11 mouse cellular contexts compared by ENCODE assay signal in the genomic region with DNA sequence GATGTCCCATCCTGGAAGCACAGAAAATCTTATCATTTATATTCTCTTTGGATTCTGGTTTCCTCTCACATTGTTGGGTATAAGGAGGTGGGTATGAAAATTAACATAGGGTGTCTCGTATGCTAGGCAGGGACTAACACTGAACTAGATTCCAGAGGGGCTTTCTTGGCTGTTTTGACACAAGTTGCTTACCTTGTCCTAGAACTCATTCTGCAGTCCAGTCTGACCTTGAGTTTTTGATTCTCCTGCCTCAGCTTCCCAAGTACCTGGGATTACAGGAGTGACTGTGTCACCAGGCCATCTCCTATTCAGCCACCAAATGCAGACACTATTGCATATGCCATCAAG. TPM values are rescaled to one million over a fixed set of nuclear protein-coding genes. Genes with fewer than 3 reads are reported as not detected.
DNase-seq lines count a peak whose midpoint lies in the region; ATAC-seq and TF ChIP-seq lines count a peak whose summit lies in the region.
"Had no signal": no experiment of that assay in that cellular context is flagged by ENCODE, and none has a peak within 500 bp of the region (broad histone marks: within the 10 kb centered on the region; RNA-seq: fewer than 3 reads in every experiment).

No protein-coding gene starts in this region.

- DNase-seq in hindbrain, embryonic 11.5 days (ENCODE audit: low spot score): no peak
- DNase-seq in CH12.LX (ENCODE audit: extremely low read depth): no peak
- peak; percentile 53 for DNase-seq in MEL (ENCODE audit: low read depth, low spot score)
- DNase-seq in adrenal gland, postnatal 14 days: no peak
- DNase-seq in gastrocnemius, postnatal 10 days: no peak
- DNase-seq: cerebellum, postnatal 10 days had no signal

- H3K9me3 ChIP-seq in hindbrain, embryonic 16.5 days (ENCODE audit: control insufficient read depth, low read length): no peaks in the 10 kb centered on the region
- H3K9me3 ChIP-seq in hindbrain, embryonic 11.5 days (ENCODE audit: control insufficient read depth, low read length): no peaks in the 10 kb centered on the region
- H3K9me3 ChIP-seq in CH12.LX (replicated peaks; ENCODE audit: low read length) (peaks cover 2% of the 10 kb centered on the region), MEL (replicated peaks; ENCODE audit: insufficient read depth, low read length) (no peaks in the 10 kb centered on the region)
- H3K9me3 ChIP-seq in liver, embryonic 12.5 days (replicated peaks): no peaks in the 10 kb centered on the region
- H3K9me3 ChIP-seq: neural tube, embryonic 13.5 days had no signal

- 70% methylated on average over 1 of the region's 1 CpGs for WGBS in hindbrain, embryonic 16.5 days
- 73% methylated on average over 1 of the region's 1 CpGs for WGBS in hindbrain, embryonic 11.5 days
- WGBS in liver, embryonic 12.5 days (ENCODE audit: insufficient replicate concordance): 69% methylated on average over 1 of the region's 1 CpGs

- TF ChIP-seq POLR2A in CH12.LX (IDR thresholded peaks at IDR 0.05; ENCODE audit: low read depth, low read length) (no peak), MEL (IDR thresholded peaks at IDR 0.05; ENCODE audit: control insufficient read depth in 1 of 2, insufficient read depth in 1 of 2, low read depth in 1 of 2, low read length in 2 of 2, poor library complexity in 1 of 2) (no peak)

- TF ChIP-seq CTCF in CH12.LX (conservative IDR thresholded peaks at IDR 0.05 in 1 of 2, IDR thresholded peaks at IDR 0.05 in 1 of 2; ENCODE audit: low read depth in 2 of 2, low read length in 2 of 2): no peak
- TF ChIP-seq CTCF in MEL (IDR thresholded peaks at IDR 0.05 in 2 of 3, conservative IDR thresholded peaks at IDR 0.05 in 1 of 3; ENCODE audit: control insufficient read depth in 1 of 3, insufficient read depth in 1 of 3, low read depth in 2 of 3, low read length in 3 of 3, poor library complexity in 1 of 3, severe bottlenecking in 1 of 3): no peak

- peaks cover 19% of the 10 kb centered on the region for H3K4me1 ChIP-seq in hindbrain, embryonic 16.5 days (ENCODE audit: control insufficient read depth, insufficient read depth, low read depth, low read length)
- peaks cover 3% of the 10 kb centered on the region; the same call in 1 of the 2 replicates for H3K4me1 ChIP-seq in hindbrain, embryonic 11.5 days (replicated peaks; ENCODE audit: control insufficient read depth, insufficient read depth, low read length)
- peaks cover 4 to 29% of the 10 kb centered on the region in 2 experiments for H3K4me1 ChIP-seq in CH12.LX (ENCODE audit: control insufficient read depth in 1 of 2, insufficient read depth in 2 of 2)
- peaks cover 0 to 13% of the 10 kb centered on the region in 2 experiments; a peak in 2 of 4 replicates for H3K4me1 ChIP-seq in MEL (ENCODE audit: control insufficient read depth in 1 of 2, insufficient read depth in 2 of 2, low read length in 2 of 2)
- H3K4me1 ChIP-seq in liver, embryonic 12.5 days: peaks cover 74% of the 10 kb centered on the region

- H3K27ac ChIP-seq in hindbrain, embryonic 16.5 days (ENCODE audit: low read depth, low read length): no peak overlapping the region
- H3K27ac ChIP-seq in hindbrain, embryonic 11.5 days (ENCODE audit: low read depth, low read length): no peak overlapping the region
- no peak overlapping the region for H3K27ac ChIP-seq in CH12.LX (ENCODE audit: insufficient read depth, low read depth)
- peak overlapping the region; percentile 97 for H3K27ac ChIP-seq in MEL (ENCODE audit: control insufficient read depth, low read depth, low read length)
- peak overlapping the region; percentile 96 for H3K27ac ChIP-seq in liver, embryonic 12.5 days
- H3K27ac ChIP-seq: neural tube, embryonic 13.5 days had no signal

- ATAC-seq in hindbrain, embryonic 16.5 days: no peak
- no peak for ATAC-seq in hindbrain, embryonic 11.5 days (ENCODE audit: low FRiP score)
- ATAC-seq in liver, embryonic 12.5 days: no peak

- H3K27me3 ChIP-seq in hindbrain, embryonic 16.5 days (replicated peaks; ENCODE audit: control insufficient read depth, insufficient read depth, low read length): peaks cover 48% of the 10 kb centered on the region
- peaks cover 72% of the 10 kb centered on the region for H3K27me3 ChIP-seq in hindbrain, embryonic 11.5 days (ENCODE audit: control insufficient read depth, insufficient read depth, low read length)
- H3K27me3 ChIP-seq in CH12.LX (replicated peaks): peaks cover 55% of the 10 kb centered on the region
- no peaks in the 10 kb centered on the region for H3K27me3 ChIP-seq in MEL (ENCODE audit: control insufficient read depth in 1 of 2, insufficient read depth in 2 of 2, low read length in 2 of 2)
- H3K27me3 ChIP-seq in liver, embryonic 12.5 days (replicated peaks): peaks cover 28% of the 10 kb centered on the region

- H3K4me3 ChIP-seq in hindbrain, embryonic 16.5 days (ENCODE audit: low read length): no peak overlapping the region
- no peak overlapping the region for H3K4me3 ChIP-seq in hindbrain, embryonic 11.5 days (ENCODE audit: low read depth, low read length)
- H3K4me3 ChIP-seq in CH12.LX (replicated peaks in 1 of 3; ENCODE audit: low read depth in 2 of 3, low read length in 2 of 3, poor library complexity in 1 of 3): peak overlapping the region in 1 of 3 experiments; percentile 78
- peak overlapping the region; percentile 82 to 88 for H3K4me3 ChIP-seq in MEL (ENCODE audit: control insufficient read depth in 1 of 2, insufficient read depth in 1 of 2, low read depth in 2 of 2, low read length in 2 of 2)
- H3K4me3 ChIP-seq in liver, embryonic 12.5 days: peak overlapping the region; percentile 75

- dilution Hi-C loops in CH12.LX (cut with MboI; ENCODE audit: extremely low pct_ligation_motif_present, extremely low pct_unique_long_range_greater_than_20kb, low sequenced_read_pairs): no loop called here

- in situ Hi-C loops in CH12.LX (cut with MboI; ENCODE audit: low pct_ligation_motif_present, low pct_unique_long_range_greater_than_20kb, low sequenced_read_pairs): loop anchor here (25.0 kb wide), 1 partner anchor 493 kb away; no protein-coding TSS in a partner anchor

- no peak overlapping the region for H3K9ac ChIP-seq in hindbrain, embryonic 16.5 days (ENCODE audit: low read depth, low read length)
- H3K9ac ChIP-seq in hindbrain, embryonic 11.5 days (ENCODE audit: low read depth, low read length): no peak overlapping the region
- H3K9ac ChIP-seq in CH12.LX (ENCODE audit: insufficient read depth, low read depth) (peak overlapping the region; percentile 71), MEL (ENCODE audit: control insufficient read depth, low read depth, low read length, poor library complexity, severe bottlenecking) (peak overlapping the region; percentile 91)
- H3K9ac ChIP-seq in liver, embryonic 12.5 days: peak overlapping the region; percentile 92

- no peak for TF ChIP-seq RAD21 in CH12.LX (IDR thresholded peaks at IDR 0.05; ENCODE audit: low read depth, low read length)
- no peak for TF ChIP-seq RAD21 in MEL (IDR thresholded peaks at IDR 0.05; ENCODE audit: low read depth, low read length)

- TF ChIP-seq EP300 in CH12.LX (IDR thresholded peaks at IDR 0.05; ENCODE audit: low read length): no peak
- TF ChIP-seq EP300 in MEL (IDR thresholded peaks at IDR 0.05; ENCODE audit: low read depth in 1 of 2, low read length in 2 of 2): no peak

- H3K36me3 ChIP-seq in hindbrain, embryonic 16.5 days (ENCODE audit: control insufficient read depth, insufficient read depth, low read length): no peaks in the 10 kb centered on the region
- H3K36me3 ChIP-seq in hindbrain, embryonic 11.5 days (ENCODE audit: control insufficient read depth, insufficient read depth, low read length): no peaks in the 10 kb centered on the region
- H3K36me3 ChIP-seq in CH12.LX (replicated peaks in 1 of 2; ENCODE audit: control insufficient read depth in 1 of 2, insufficient read depth in 1 of 2, low read length in 1 of 2): no peaks in the 10 kb centered on the region
- peaks cover 0 to 8% of the 10 kb centered on the region in 2 experiments; a peak in 2 of 4 replicates for H3K36me3 ChIP-seq in MEL (ENCODE audit: control insufficient read depth in 1 of 2, insufficient read depth in 2 of 2, low read length in 2 of 2)
- H3K36me3 ChIP-seq in liver, embryonic 12.5 days: peaks cover 15% of the 10 kb centered on the region
- H3K36me3 ChIP-seq: neural tube, embryonic 13.5 days had no signal

- H3K4me2 ChIP-seq in hindbrain, embryonic 16.5 days (ENCODE audit: low read length): peak overlapping the region; percentile 76; the same call in 1 of the 2 replicates
- no peak overlapping the region for H3K4me2 ChIP-seq in hindbrain, embryonic 11.5 days (replicated peaks; ENCODE audit: low read depth, low read length)
- H3K4me2 ChIP-seq in CH12.LX (ENCODE audit: insufficient read depth, low read depth, poor library complexity, severe bottlenecking): 0 out of 2 replicates have a peak overlapping the region, but pooled peaks have one; percentile 48
- H3K4me2 ChIP-seq in liver, embryonic 12.5 days: peak overlapping the region; percentile 90

- H3K79me2 ChIP-seq in CH12.LX (replicated peaks; ENCODE audit: control insufficient read depth, extremely low read depth, insufficient read depth, poor library complexity, severe bottlenecking) (peaks cover 4% of the 10 kb centered on the region; the same call in 1 of the 2 replicates), MEL (ENCODE audit: control insufficient read depth, insufficient read depth, low read length, poor library complexity) (peaks cover 17% of the 10 kb centered on the region)

RNA-seq across cellular contexts. Expression of gene Mt1, which starts 1.7 kb away (rescaled TPM):
- polyA plus RNA-seq in hindbrain, embryonic 16.5 days (2015; fragmentation: Nextera tagmentation; extraction: Ambion mirVana): 126 and 210 TPM in 2 replicates
- polyA plus RNA-seq in hindbrain, embryonic 11.5 days (2014; fragmentation: Nextera tagmentation; extraction: Ambion mirVana): 90.1 and 101 TPM in 2 replicates
- total RNA-seq in CH12.LX (2012; rRNA removed) (174 and 239 TPM in 2 replicates), CH12.LX (2014; rRNA removed) (13.6 and 19.9 TPM in 2 replicates), MEL (2012; rRNA removed) (1,017 and 1,342 TPM in 2 replicates)
- polyA plus RNA-seq in CH12.LX (2012; ENCODE audit: insufficient read length, low read depth) (57.4 and 62.7 TPM in 2 replicates), MEL (2012; ENCODE audit: insufficient read depth in 1 of 2, insufficient read length in 2 of 2, low read depth in 1 of 2, low replicate concordance in 2 of 2, missing spikeins in 1 of 2) (1,000 to 10,000 TPM; 1,189 to 2,940 TPM)
- polyA plus RNA-seq in liver, embryonic 12.5 days (2016; fragmentation: Nextera tagmentation; extraction: Ambion mirVana): 3,299 and 3,537 TPM in 2 replicates
- total RNA-seq in adrenal gland, postnatal 14 days (2021): 237 and 369 TPM in 2 replicates
- total RNA-seq in gastrocnemius, postnatal 10 days (2021): 10 to 100 TPM; 29.0 to 43.8 TPM

RNA-seq across cellular contexts. Expression of gene Mt2, which starts 8.1 kb away (rescaled TPM):
- 30.4 and 53.8 TPM in 2 replicates for polyA plus RNA-seq in hindbrain, embryonic 16.5 days (2015; fragmentation: Nextera tagmentation; extraction: Ambion mirVana)
- polyA plus RNA-seq in hindbrain, embryonic 11.5 days (2014; fragmentation: Nextera tagmentation; extraction: Ambion mirVana): 24.1 and 29.3 TPM in 2 replicates
- total RNA-seq in CH12.LX (2012; rRNA removed) (109 and 212 TPM in 2 replicates), CH12.LX (2014; rRNA removed) (4.1 and 4.3 TPM in 2 replicates), MEL (2012; rRNA removed) (469 and 780 TPM in 2 replicates)
- polyA plus RNA-seq in CH12.LX (2012; ENCODE audit: insufficient read length, low read depth) (49.4 and 54.4 TPM in 2 replicates), MEL (2012; ENCODE audit: insufficient read depth in 1 of 2, insufficient read length in 2 of 2, low read depth in 1 of 2, low replicate concordance in 2 of 2, missing spikeins in 1 of 2) (1,000 to 10,000 TPM in 1 of 2 experiments, not detected in 1; 2,013 TPM)
- polyA plus RNA-seq in liver, embryonic 12.5 days (2016; fragmentation: Nextera tagmentation; extraction: Ambion mirVana): 1,025 and 1,037 TPM in 2 replicates
- 119 and 299 TPM in 2 replicates for total RNA-seq in adrenal gland, postnatal 14 days (2021)
- total RNA-seq in gastrocnemius, postnatal 10 days (2021): 10 to 100 TPM; 35.0 to 63.8 TPM

RNA-seq across cellular contexts. Expression of gene Mt3, which starts 28.1 kb away (rescaled TPM):
- 242 and 317 TPM in 2 replicates for polyA plus RNA-seq in hindbrain, embryonic 16.5 days (2015; fragmentation: Nextera tagmentation; extraction: Ambion mirVana)
- polyA plus RNA-seq in hindbrain, embryonic 11.5 days (2014; fragmentation: Nextera tagmentation; extraction: Ambion mirVana): 11.0 and 13.6 TPM in 2 replicates
- total RNA-seq in CH12.LX (2012; rRNA removed): 20.0 and 20.6 TPM in 2 replicates
- not detected in 2 replicates for total RNA-seq in CH12.LX (2014; rRNA removed)
- polyA plus RNA-seq in CH12.LX (2012; ENCODE audit: insufficient read length, low read depth): 1.9 and 2.5 TPM in 2 replicates
- total RNA-seq in MEL (2012; rRNA removed): not detected in 2 replicates
- not detected for polyA plus RNA-seq in MEL (2012; ENCODE audit: insufficient read depth in 1 of 2, insufficient read length in 2 of 2, low read depth in 1 of 2, low replicate concordance in 2 of 2, missing spikeins in 1 of 2)
- 0.42 and 0.45 TPM in 2 replicates for polyA plus RNA-seq in liver, embryonic 12.5 days (2016; fragmentation: Nextera tagmentation; extraction: Ambion mirVana)
- total RNA-seq in adrenal gland, postnatal 14 days (2021): 4.3 and 8.4 TPM in 2 replicates
- total RNA-seq in gastrocnemius, postnatal 10 days (2021): 10 to 100 TPM; 11.0 to 22.2 TPM

RNA-seq across cellular contexts. Expression of gene Nup93, which starts 33.8 kb away (rescaled TPM):
- 54.0 and 62.1 TPM in 2 replicates for polyA plus RNA-seq in hindbrain, embryonic 16.5 days (2015; fragmentation: Nextera tagmentation; extraction: Ambion mirVana)
- 95.1 and 112 TPM in 2 replicates for polyA plus RNA-seq in hindbrain, embryonic 11.5 days (2014; fragmentation: Nextera tagmentation; extraction: Ambion mirVana)
- total RNA-seq in CH12.LX (2012; rRNA removed) (46.0 and 65.9 TPM in 2 replicates), CH12.LX (2014; rRNA removed) (86.2 and 88.3 TPM in 2 replicates), MEL (2012; rRNA removed) (71.6 and 75.5 TPM in 2 replicates)
- polyA plus RNA-seq in CH12.LX (2012; ENCODE audit: insufficient read length, low read depth) (99.6 and 102 TPM in 2 replicates), MEL (2012; ENCODE audit: insufficient read depth in 1 of 2, insufficient read length in 2 of 2, low read depth in 1 of 2, low replicate concordance in 2 of 2, missing spikeins in 1 of 2) (100 to 1,000 TPM; 110 to 292 TPM)
- polyA plus RNA-seq in liver, embryonic 12.5 days (2016; fragmentation: Nextera tagmentation; extraction: Ambion mirVana): 74.6 and 77.0 TPM in 2 replicates
- total RNA-seq in adrenal gland, postnatal 14 days (2021): 17.1 and 20.2 TPM in 2 replicates
- total RNA-seq in gastrocnemius, postnatal 10 days (2021): 10 to 100 TPM; 19.3 to 20.3 TPM

RNA-seq across cellular contexts. Expression of gene Mt4, which starts 43.5 kb away (rescaled TPM):
- not detected in 2 replicates for polyA plus RNA-seq in hindbrain, embryonic 16.5 days (2015; fragmentation: Nextera tagmentation; extraction: Ambion mirVana)
- polyA plus RNA-seq in hindbrain, embryonic 11.5 days (2014; fragmentation: Nextera tagmentation; extraction: Ambion mirVana): not detected in 2 replicates
- not detected in 2 replicates for total RNA-seq in CH12.LX (2012; rRNA removed)
- total RNA-seq in CH12.LX (2014; rRNA removed): not detected in 2 replicates
- polyA plus RNA-seq in CH12.LX (2012; ENCODE audit: insufficient read length, low read depth): not detected in 2 replicates
- not detected in 2 replicates for total RNA-seq in MEL (2012; rRNA removed)
- not detected for polyA plus RNA-seq in MEL (2012; ENCODE audit: insufficient read depth in 1 of 2, insufficient read length in 2 of 2, low read depth in 1 of 2, low replicate concordance in 2 of 2, missing spikeins in 1 of 2)
- not detected in 2 replicates for polyA plus RNA-seq in liver, embryonic 12.5 days (2016; fragmentation: Nextera tagmentation; extraction: Ambion mirVana)
- not detected in 2 replicates for total RNA-seq in adrenal gland, postnatal 14 days (2021)
- not detected for total RNA-seq in gastrocnemius, postnatal 10 days (2021)
- total RNA-seq: gastrocnemius, adult 8-10 months; left cerebral cortex, postnatal 25 days had no signal
- polyA plus RNA-seq: neural tube, embryonic 13.5 days had no signal

Comparison
In these comparisons a context has a peak if more than half of its experiments do, and no peak if none do; other contexts are left out.
1. RNA of gene Mt3, which starts 28.1 kb away (polyA plus RNA-seq): 242 to 317 TPM in hindbrain, embryonic 16.5 days; 11.0 to 13.6 TPM in hindbrain, embryonic 11.5 days, 1.9 to 2.5 TPM in CH12.LX, 0.42 to 0.45 TPM in liver, embryonic 12.5 days and not detected in MEL; every median in the first group is over 10 times any median in the second.
2. H3K27ac ChIP-seq: peak in MEL (single experiment) and liver, embryonic 12.5 days (single experiment); none in hindbrain, embryonic 16.5 days (single experiment), hindbrain, embryonic 11.5 days (single experiment) and CH12.LX (single experiment).
3. H3K4me3 ChIP-seq: peak in MEL (2 of 2) and liver, embryonic 12.5 days (single experiment); none in hindbrain, embryonic 16.5 days (single experiment) and hindbrain, embryonic 11.5 days (single experiment).
4. H3K9ac ChIP-seq: peak in CH12.LX (single experiment), MEL (single experiment) and liver, embryonic 12.5 days (single experiment); none in hindbrain, embryonic 16.5 days (single experiment) and hindbrain, embryonic 11.5 days (single experiment).